Mouse (Mus musculus) heart, postnatal 0 days (tissue): Measurements from ENCODE around the gene Fam53a.

Experiments
- CTCF ChIP-seq: IDR thresholded peaks from 2 replicates; pipeline ENCODE4 v1.5.1; 2016; ENCODE audit warnings: antibody characterized with exemption, control low read depth, low read depth
- EP300 ChIP-seq: IDR thresholded peaks from 2 replicates; pipeline ENCODE4 v1.6.1; 2016; ENCODE audit warnings: antibody characterized with exemption, low read depth

DNA sequence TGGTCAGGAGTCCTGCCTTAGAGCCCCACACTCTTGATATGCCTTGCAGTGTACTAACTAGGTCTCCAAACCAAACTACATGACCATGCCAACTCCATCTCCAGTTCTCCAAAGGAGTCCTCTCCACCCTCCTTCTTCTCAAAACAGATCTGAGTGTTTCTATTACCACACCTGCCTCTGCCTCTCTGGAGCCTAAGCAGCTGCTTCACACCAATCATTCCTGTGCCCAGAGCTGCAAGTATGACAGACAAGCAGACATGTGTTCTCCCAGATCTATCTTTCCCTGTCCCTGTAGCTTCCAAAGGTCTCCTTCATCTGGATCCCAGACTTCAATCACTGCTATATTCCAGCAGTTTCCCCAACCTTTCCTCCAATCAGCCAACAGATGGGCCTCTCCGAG, 27.3 kb upstream of the Fam53a start:
- no peak for TF ChIP-seq CTCF
- no peak for TF ChIP-seq EP300
